Comparison of ENCODE assay signal across 9 mouse cellular contexts in the genomic region with DNA sequence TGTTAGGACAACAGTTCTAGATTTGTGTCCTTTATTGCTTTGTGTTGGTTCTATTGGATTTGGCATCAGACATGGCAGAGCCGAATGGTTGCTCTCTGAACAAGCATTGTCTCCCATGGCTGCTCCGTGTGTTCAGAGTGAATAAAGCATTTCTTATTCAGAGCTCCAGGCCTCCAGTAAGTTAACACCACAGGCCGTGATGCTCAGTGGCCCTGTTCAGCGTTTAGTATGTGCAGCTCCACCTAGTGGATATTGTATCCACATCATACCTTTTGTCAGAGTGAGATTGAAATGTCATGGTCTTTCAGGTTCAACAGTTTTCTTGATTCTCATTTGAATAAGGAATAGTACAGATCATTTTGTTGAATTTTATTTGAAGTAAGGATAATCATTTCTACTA. TPM values are rescaled to one million over a fixed set of nuclear protein-coding genes. Genes with fewer than 3 reads are reported as not detected.
DNase-seq lines count a peak whose midpoint lies in the region; ATAC-seq and TF ChIP-seq lines count a peak whose summit lies in the region.
"Had no signal": no experiment of that assay in that cellular context is flagged by ENCODE, and none has a peak within 500 bp of the region (broad histone marks: within the 10 kb centered on the region; RNA-seq: fewer than 3 reads in every experiment).

No protein-coding gene starts in this region.

- no peak overlapping the region for H3K4me2 ChIP-seq in kidney, embryonic 16.5 days (replicated peaks; ENCODE audit: low read depth, low read length)
- H3K4me2 ChIP-seq: embryonic facial prominence, embryonic 15.5 days had no signal

- H3K36me3 ChIP-seq in kidney, embryonic 16.5 days (ENCODE audit: insufficient read depth, low read length) = peaks cover 9% of the 10 kb centered on the region

- no peaks in the 10 kb centered on the region for H3K27me3 ChIP-seq in kidney, embryonic 16.5 days (ENCODE audit: insufficient read depth, low read length)
- H3K27me3 ChIP-seq: embryonic facial prominence, embryonic 15.5 days had no signal

- H3K27ac ChIP-seq in layer of hippocampus, adult 2 months = no peak overlapping the region
- H3K27ac ChIP-seq in kidney, embryonic 16.5 days (ENCODE audit: low read length) = no peak overlapping the region
- H3K27ac ChIP-seq: embryonic facial prominence, embryonic 15.5 days had no signal

- 20% methylated on average over 4 of the region's 4 CpGs for WGBS in kidney, embryonic 16.5 days

- peak; percentile 81 for TF ChIP-seq CTCF in layer of hippocampus, adult 2 months (conservative IDR thresholded peaks at IDR 0.05)

- peak; percentile 10 to 16 for DNase-seq in layer of hippocampus, adult 2 months (ENCODE audit: low spot score in 2 of 2)
- DNase-seq in layer of hippocampus, postnatal 36 days = no peak
- DNase-seq in adrenal gland, postnatal 36 days = peak; percentile 12 to 28
- no peak for DNase-seq in ovary, postnatal 36 days (ENCODE audit: low spot score)
- DNase-seq in right cerebral cortex, postnatal 36 days (ENCODE audit: low spot score in 2 of 2) = no peak

- H3K9ac ChIP-seq in kidney, embryonic 16.5 days (replicated peaks; ENCODE audit: low read length) = no peak overlapping the region
- H3K9ac ChIP-seq: embryonic facial prominence, embryonic 15.5 days had no signal

- peak; percentile 77 for ATAC-seq in erythroblast, adult 5-6 weeks (replicated peaks; ENCODE audit: low FRiP score, poor library complexity, severe bottlenecking)
- ATAC-seq in kidney, embryonic 16.5 days (ENCODE audit: low FRiP score, low TSS enrichment) = 0 out of 2 replicates have a peak, but pooled peaks have one; percentile 54
- ATAC-seq in megakaryocyte progenitor cell, adult 5-6 weeks (replicated peaks; ENCODE audit: poor library complexity) = peak; percentile 99

- H3K4me1 ChIP-seq in kidney, embryonic 16.5 days (ENCODE audit: insufficient read depth, low read length) = 0 out of 2 replicates have a peak, but pooled peaks cover 6% of the 10 kb centered on the region
- H3K4me1 ChIP-seq: embryonic facial prominence, embryonic 15.5 days had no signal

- no peak overlapping the region for H3K4me3 ChIP-seq in layer of hippocampus, adult 2 months
- H3K4me3 ChIP-seq in kidney, embryonic 16.5 days (ENCODE audit: low read length) = no peak overlapping the region
- H3K4me3 ChIP-seq: embryonic facial prominence, embryonic 15.5 days had no signal

- H3K9me3 ChIP-seq in kidney, embryonic 16.5 days (ENCODE audit: low read length) = no peaks in the 10 kb centered on the region
- H3K9me3 ChIP-seq: embryonic facial prominence, embryonic 15.5 days had no signal

RNA-seq across cellular contexts. Expression of gene Pds5b, which starts 44.2 kb away (rescaled TPM):
- total RNA-seq in layer of hippocampus, adult 2 months (2021) = 10 to 100 TPM; 77.4 to 89.3 TPM
- total RNA-seq in layer of hippocampus, postnatal 36 days (2021) = 10 to 100 TPM; 81.7 to 83.7 TPM
- total RNA-seq in adrenal gland, postnatal 36 days (2021) = 10 to 100 TPM; 24.9 to 25.4 TPM
- 9.4 and 23.4 TPM in 2 replicates for total RNA-seq in erythroblast, adult 5-6 weeks (2015; ENCODE audit: low replicate concordance)
- 13.0 and 26.2 TPM in 2 replicates for total RNA-seq in erythroblast, adult 5-6 weeks (2017; ENCODE audit: low replicate concordance)
- polyA plus RNA-seq in kidney, embryonic 16.5 days (2015; fragmentation: Nextera tagmentation; extraction: Ambion mirVana) = 28.2 and 33.4 TPM in 2 replicates
- 63.9 and 78.8 TPM in 2 replicates for total RNA-seq in megakaryocyte progenitor cell, adult 5-6 weeks (2015)
- 32.8 and 37.5 TPM in 2 replicates for total RNA-seq in megakaryocyte progenitor cell, adult 5-6 weeks (2017)

RNA-seq across cellular contexts. Expression of gene N4bp2l2, which starts 51.8 kb away (rescaled TPM):
- 10 to 100 TPM; 88.2 to 89.9 TPM for total RNA-seq in layer of hippocampus, adult 2 months (2021)
- 10 to 100 TPM; 84.8 to 97.6 TPM for total RNA-seq in layer of hippocampus, postnatal 36 days (2021)
- 10 to 100 TPM; 79.0 to 87.5 TPM for total RNA-seq in adrenal gland, postnatal 36 days (2021)
- 45.3 and 81.3 TPM in 2 replicates for total RNA-seq in erythroblast, adult 5-6 weeks (2015; ENCODE audit: low replicate concordance)
- total RNA-seq in erythroblast, adult 5-6 weeks (2017; ENCODE audit: low replicate concordance) = 118 and 140 TPM in 2 replicates
- polyA plus RNA-seq in kidney, embryonic 16.5 days (2015; fragmentation: Nextera tagmentation; extraction: Ambion mirVana) = 34.0 and 43.6 TPM in 2 replicates
- total RNA-seq in megakaryocyte progenitor cell, adult 5-6 weeks (2015) = 79.2 and 89.9 TPM in 2 replicates
- total RNA-seq in megakaryocyte progenitor cell, adult 5-6 weeks (2017) = 78.3 and 107 TPM in 2 replicates

Comparison
In these comparisons a context has a peak if more than half of its experiments do, and no peak if none do; other contexts are left out.
1. DNase-seq: peak in layer of hippocampus, adult 2 months (2 of 2) and adrenal gland, postnatal 36 days (2 of 2); none in layer of hippocampus, postnatal 36 days (0 of 2), ovary, postnatal 36 days (single experiment) and right cerebral cortex, postnatal 36 days (0 of 2).
2. Peak in every context shown above with its lines, with median percentiles within 50 percentile points of each other: ATAC-seq.